Mouse (Mus musculus): Measurements from ENCODE around the gene Slc25a42. TPM values are rescaled to one million over a fixed set of nuclear protein-coding genes. Genes with fewer than 3 reads are reported as not detected.

Slc25a42 gene
- polyA plus RNA-seq, 2 experiments, result 4.1 to 23.6 TPM

GRCm38 (mm10) chr8:70200098-70200681 lies 11.9 kb downstream of the Slc25a42 start:
- DNase-seq (ENCODE audit: low spot score), result no peak
- Histone ChIP-seq H3K4me1 (ENCODE audit: control insufficient read depth, insufficient read depth, low read length) (no peaks in the 10 kb centered on the region), H3K36me3 (ENCODE audit: control insufficient read depth, insufficient read depth, low read length) (no peaks in the 10 kb centered on the region), H3K4me3 (replicated peaks; ENCODE audit: low read length) (no peak overlapping the region), H3K9ac (ENCODE audit: low read depth, low read length, severe bottlenecking) (no peak overlapping the region), H3K27me3 (ENCODE audit: control insufficient read depth, insufficient read depth, low read length) (no peaks in the 10 kb centered on the region), H3K4me2 (replicated peaks; ENCODE audit: low read depth, low read length, severe bottlenecking) (no peak overlapping the region), H3K9me3 (ENCODE audit: control insufficient read depth, low read length) (no peaks in the 10 kb centered on the region), H3K27ac (replicated peaks; ENCODE audit: low read depth, low read length) (no peak overlapping the region)
- 83% methylated on average over 5 of the region's 5 CpGs for WGBS
- no peak for TF ChIP-seq POLR2A (IDR thresholded peaks at IDR 0.05; ENCODE audit: borderline replicate concordance, extremely low read depth, insufficient read depth, insufficient read length)
- no peak for ATAC-seq (ENCODE audit: low FRiP score, low read depth)

- H3K27me3 ChIP-seq (ENCODE audit: control insufficient read depth, insufficient read depth, low read length), result no peaks in the 10 kb centered on the region
- H3K4me1 ChIP-seq (ENCODE audit: control insufficient read depth, insufficient read depth, low read length), result no peaks in the 10 kb centered on the region
- DNase-seq (ENCODE audit: low spot score) (no peak), ATAC-seq (ENCODE audit: low FRiP score, low read depth) (no peak)
- H3K4me3 ChIP-seq (replicated peaks; ENCODE audit: low read length), result no peak overlapping the region
- no peaks in the 10 kb centered on the region for H3K36me3 ChIP-seq (ENCODE audit: control insufficient read depth, insufficient read depth, low read length)
- H3K9ac ChIP-seq (ENCODE audit: low read depth, low read length, severe bottlenecking), result no peak overlapping the region
- H3K9me3 ChIP-seq (ENCODE audit: control insufficient read depth, low read length), result no peaks in the 10 kb centered on the region
- no peak overlapping the region for H3K4me2 ChIP-seq (replicated peaks; ENCODE audit: low read depth, low read length, severe bottlenecking)
- TF ChIP-seq POLR2A (IDR thresholded peaks at IDR 0.05; ENCODE audit: borderline replicate concordance, extremely low read depth, insufficient read depth, insufficient read length), result no peak
- 54% methylated on average over 7 of the region's 7 CpGs for WGBS
- no peak overlapping the region for H3K27ac ChIP-seq (replicated peaks; ENCODE audit: low read depth, low read length)
Observed at GRCm38 (mm10) chr8:70197603-70198002, 14.5 kb downstream of the Slc25a42 start.

- no peaks in the 10 kb centered on the region for H3K4me1 ChIP-seq (ENCODE audit: control insufficient read depth, insufficient read depth, low read length)
- H3K9ac ChIP-seq (ENCODE audit: low read depth, low read length, severe bottlenecking), result no peak overlapping the region
- no peaks in the 10 kb centered on the region for H3K27me3 ChIP-seq (ENCODE audit: control insufficient read depth, insufficient read depth, low read length)
- DNase-seq (ENCODE audit: low spot score), result no peak
- H3K27ac ChIP-seq (replicated peaks; ENCODE audit: low read depth, low read length), result no peak overlapping the region
- TF ChIP-seq POLR2A (IDR thresholded peaks at IDR 0.05; ENCODE audit: borderline replicate concordance, extremely low read depth, insufficient read depth, insufficient read length), result no peak
- H3K36me3 ChIP-seq (ENCODE audit: control insufficient read depth, insufficient read depth, low read length), result peaks cover 4% of the 10 kb centered on the region; the same call in 1 of the 2 replicates
- no peak overlapping the region for H3K4me2 ChIP-seq (replicated peaks; ENCODE audit: low read depth, low read length, severe bottlenecking)
- WGBS, result 68% methylated on average over 2 of the region's 2 CpGs
- H3K9me3 ChIP-seq (ENCODE audit: control insufficient read depth, low read length), result no peaks in the 10 kb centered on the region
- no peak overlapping the region for H3K4me3 ChIP-seq (replicated peaks; ENCODE audit: low read length)
- ATAC-seq (ENCODE audit: low FRiP score, low read depth), result no peak
Observed at GRCm38 (mm10) chr8:70195762-70196161, 16.3 kb downstream of the Slc25a42 start.

GRCm38 (mm10) chr8:70194191-70194590 lies 17.9 kb downstream of the Slc25a42 start:
- H3K36me3 ChIP-seq (ENCODE audit: control insufficient read depth, insufficient read depth, low read length), result peaks cover 4% of the 10 kb centered on the region; the same call in 1 of the 2 replicates
- 86% methylated on average over 3 of the region's 3 CpGs for WGBS
- DNase-seq (ENCODE audit: low spot score), result no peak

GRCm38 (mm10) chr8:70193238-70193637 lies 18.9 kb downstream of the Slc25a42 start:
- H3K4me3 ChIP-seq (replicated peaks; ENCODE audit: low read length), result no peak overlapping the region
- H3K36me3 ChIP-seq (ENCODE audit: control insufficient read depth, insufficient read depth, low read length), result peaks cover 4% of the 10 kb centered on the region; the same call in 1 of the 2 replicates
- no peak overlapping the region for H3K27ac ChIP-seq (replicated peaks; ENCODE audit: low read depth, low read length)
- no peak for TF ChIP-seq POLR2A (IDR thresholded peaks at IDR 0.05; ENCODE audit: borderline replicate concordance, extremely low read depth, insufficient read depth, insufficient read length)
- no peaks in the 10 kb centered on the region for H3K27me3 ChIP-seq (ENCODE audit: control insufficient read depth, insufficient read depth, low read length)
- WGBS, result 71% methylated on average over 5 of the region's 5 CpGs
- ATAC-seq (ENCODE audit: low FRiP score, low read depth) (no peak), DNase-seq (ENCODE audit: low spot score) (no peak)
- H3K4me1 ChIP-seq (ENCODE audit: control insufficient read depth, insufficient read depth, low read length), result no peaks in the 10 kb centered on the region
- H3K9ac ChIP-seq (ENCODE audit: low read depth, low read length, severe bottlenecking), result no peak overlapping the region
- H3K4me2 ChIP-seq (replicated peaks; ENCODE audit: low read depth, low read length, severe bottlenecking), result no peak overlapping the region
- no peaks in the 10 kb centered on the region for H3K9me3 ChIP-seq (ENCODE audit: control insufficient read depth, low read length)

More at GRCm38 (mm10) chr8:70194191-70194590, 17.9 kb downstream of the Slc25a42 start:
- Histone ChIP-seq H3K27ac (replicated peaks; ENCODE audit: low read depth, low read length) (no peak overlapping the region), H3K27me3 (ENCODE audit: control insufficient read depth, insufficient read depth, low read length) (no peaks in the 10 kb centered on the region), H3K9me3 (ENCODE audit: control insufficient read depth, low read length) (no peaks in the 10 kb centered on the region), H3K4me2 (replicated peaks; ENCODE audit: low read depth, low read length, severe bottlenecking) (no peak overlapping the region), H3K4me1 (ENCODE audit: control insufficient read depth, insufficient read depth, low read length) (no peaks in the 10 kb centered on the region), H3K4me3 (replicated peaks; ENCODE audit: low read length) (no peak overlapping the region), H3K9ac (ENCODE audit: low read depth, low read length, severe bottlenecking) (no peak overlapping the region)
- no peak for TF ChIP-seq POLR2A (IDR thresholded peaks at IDR 0.05; ENCODE audit: borderline replicate concordance, extremely low read depth, insufficient read depth, insufficient read length)
- no peak for ATAC-seq (ENCODE audit: low FRiP score, low read depth)
